Mouse (Mus musculus) CH12.LX (cell line): ENCODE data around the gene Tacr3. TPM values are rescaled to one million over a fixed set of nuclear protein-coding genes. Genes with fewer than 3 reads are reported as not detected.

ENCODE experiments used
- DNase-seq: peaks from one replicate; pipeline ENCODE4 v3.0.0-alpha.2; 2013; ENCODE audit errors: extremely low read depth
- H3K27ac ChIP-seq: 2 replicates; pipeline ENCODE4 v1.5.1; 2012; ENCODE audit warnings: low read depth, mild to moderate bottlenecking, control low read depth, moderate library complexity; ENCODE audit not compliant: insufficient read depth
- H3K27me3 ChIP-seq: replicated peaks from 2 replicates; pipeline ENCODE3; 2012; ENCODE audit warnings: inconsistent platforms
- H3K36me3 ChIP-seq, 2 experiments: replicated peaks in 1 of 2; 2 replicates each; pipeline versions ENCODE3 to v1.6.1; 2012; ENCODE audit warnings: inconsistent platforms in 1 of 2, low read length in 1 of 2, mild to moderate bottlenecking in 1 of 2, mixed read lengths in 1 of 2, moderate library complexity in 1 of 2; ENCODE audit not compliant: control insufficient read depth in 1 of 2, insufficient read depth in 1 of 2
- H3K4me1 ChIP-seq, 2 experiments: 2 replicates each; pipeline ENCODE4 v1.6.1; 2012; ENCODE audit warnings: inconsistent platforms in 1 of 2, moderate library complexity in 1 of 2; ENCODE audit not compliant: insufficient read depth in 2 of 2, control insufficient read depth in 1 of 2
- H3K4me2 ChIP-seq: 2 replicates; pipeline ENCODE4 v1.6.1; 2012; ENCODE audit warnings: low read depth, mild to moderate bottlenecking, control low read depth; ENCODE audit not compliant: poor library complexity, insufficient read depth, severe bottlenecking
- H3K4me3 ChIP-seq, 3 experiments: fragments of 150-350 bp in 1 of 3; sonication (generic) in 1 of 3; replicated peaks in 1 of 3; 2 replicates each; pipeline versions ENCODE3 to v1.5.1; 2011 to 2012; ENCODE audit warnings: low read depth in 2 of 3, low read length in 2 of 3, mild to moderate bottlenecking in 2 of 3, moderate library complexity in 2 of 3, control low read depth in 1 of 3, improper control_type of control experiment in 1 of 3, inconsistent platforms in 1 of 3, mixed read lengths in 1 of 3; ENCODE audit not compliant: poor library complexity in 1 of 3
- H3K79me2 ChIP-seq: replicated peaks from 2 replicates; pipeline ENCODE4 v1.6.1; 2012; ENCODE audit warnings: mild to moderate bottlenecking, moderate library complexity; ENCODE audit not compliant: control insufficient read depth, poor library complexity, insufficient read depth, severe bottlenecking; ENCODE audit errors: extremely low read depth
- H3K9ac ChIP-seq: 2 replicates; pipeline ENCODE4 v1.6.1; 2012; ENCODE audit warnings: low read depth, mild to moderate bottlenecking, control low read depth, moderate library complexity; ENCODE audit not compliant: insufficient read depth
- H3K9me3 ChIP-seq: replicated peaks from 2 replicates; pipeline ENCODE3; 2012; ENCODE audit warnings: low read length, inconsistent platforms, mixed read lengths
- EP300 ChIP-seq: IDR thresholded peaks from 2 replicates; pipeline ENCODE4 v1.6.1; 2011; ENCODE audit warnings: low read length, improper control_type of control experiment
- GABPA ChIP-seq: IDR thresholded peaks from 2 replicates; pipeline ENCODE4 v1.6.1; 2012; ENCODE audit warnings: low read depth, low read length, improper control_type of control experiment, inconsistent platforms; ENCODE audit not compliant: insufficient replicate concordance
- NRF1 ChIP-seq: IDR thresholded peaks from 2 replicates; pipeline ENCODE4 v1.6.1; 2014; ENCODE audit warnings: low read depth, mild to moderate bottlenecking, inconsistent platforms, low read length, improper control_type of control experiment, moderate library complexity
- dilution Hi-C: fragments of 300-500 bp; cut with MboI; formaldehyde crosslinking; loops from 2 replicates; pipeline ENCODE4 v1.14.3; 2020; ENCODE audit warnings: low sequenced_read_pairs; ENCODE audit not compliant: extremely low pct_unique_long_range_greater_than_20kb, extremely low pct_ligation_motif_present
- in situ Hi-C: fragments of 300-500 bp; cut with MboI; formaldehyde crosslinking; loops from 3 replicates; pipeline ENCODE4 v1.14.3; 2019; ENCODE audit warnings: low sequenced_read_pairs, low pct_ligation_motif_present, low pct_unique_long_range_greater_than_20kb, mixed read lengths
- polyA plus RNA-seq: library from polyadenylated mRNA; unstranded; fragments of >175 nt; gene quantifications from 2 replicates; pipeline ENCODE4 v1.2.1, GENCODE M21; 2012; ENCODE audit warnings: low read depth; ENCODE audit not compliant: insufficient read length
- total RNA-seq, 2 experiments: library from RNA; depleted of rRNA; stranded (reverse); fragments of 300-350 nt in 1 of 2; fragments of >200 nt in 1 of 2; gene quantifications; 2 replicates each; pipeline ENCODE4 v1.2.3; 2012 to 2014

Tacr3 gene
- total and polyA plus RNA-seq, 3 experiments, result not detected

GRCm38 (mm10) chr3:134978902-134979301 is 150.1 kb downstream of the Tacr3 start (continued):
- TF ChIP-seq NRF1 (no peak), EP300 (no peak)
- TF ChIP-seq, all 38 proteins: peak for 0

- Histone ChIP-seq H3K27ac (no peak overlapping the region), H3K79me2 (no peaks in the 10 kb centered on the region), H3K4me1 (no peaks in the 10 kb centered on the region), H3K9ac (no peak overlapping the region), H3K4me2 (no peak overlapping the region), H3K4me3 (no peak overlapping the region), H3K9me3 (no peaks in the 10 kb centered on the region), H3K27me3 (no peaks in the 10 kb centered on the region), H3K36me3 (no peaks in the 10 kb centered on the region)
- in situ Hi-C loops (no loop called here), dilution Hi-C loops (no loop called here)
- no peak for DNase-seq
- no peak for TF ChIP-seq GABPA
Measured at GRCm38 (mm10) chr3:134980140-134980539, 151.3 kb downstream of the Tacr3 start.
